Mouse (Mus musculus) megakaryocyte, embryonic 14.5 days (primary cell): Measurements from ENCODE around the gene Pxn. TPM values are rescaled to one million over a fixed set of nuclear protein-coding genes. Genes with fewer than 3 reads are reported as not detected.
"Not testable (repeated sequence)": the region's sequence is repeated elsewhere in the genome, so short reads cannot be mapped to it uniquely, and the experiment has no call there.

Experiments used
- H3K27me3 ChIP-seq: replicated peaks from 2 replicates; pipeline ENCODE3; 2012; ENCODE audit warnings: inconsistent platforms
- H3K36me3 ChIP-seq: replicated peaks from 2 replicates; pipeline ENCODE3; 2012; ENCODE audit warnings: low read length, inconsistent platforms, mixed read lengths
- H3K4me1 ChIP-seq: 2 replicates; pipeline ENCODE4 v1.6.1; 2012; ENCODE audit warnings: inconsistent platforms
- H3K4me3 ChIP-seq: replicated peaks from 2 replicates; pipeline ENCODE3; 2012; ENCODE audit warnings: moderate library complexity, mild to moderate bottlenecking, inconsistent platforms
- H3K9me3 ChIP-seq: 2 replicates; pipeline ENCODE4 v1.6.1; 2012; ENCODE audit warnings: inconsistent platforms
- FLI1 ChIP-seq: IDR thresholded peaks from 2 replicates; pipeline ENCODE4 v1.6.1; 2012; ENCODE audit warnings: low read length, inconsistent platforms, mixed read lengths
- GATA1 ChIP-seq: IDR thresholded peaks from 3 replicates; pipeline ENCODE4 v1.6.1; 2012; ENCODE audit warnings: mixed read lengths, low read length, inconsistent platforms, borderline replicate concordance
- polyA plus RNA-seq: library from polyadenylated mRNA; stranded (reverse); fragments of >175 nt; gene quantifications from 2 replicates; pipeline ENCODE4 v1.2.3, GENCODE M21; 2012; ENCODE audit warnings: low replicate concordance; ENCODE audit not compliant: insufficient read depth

Pxn gene
- polyA plus RNA-seq, 1 experiment: 63.1 TPM

GRCm38 (mm10) chr5:115572679-115573535, 66.4 kb downstream of the Pxn start:
- Histone ChIP-seq H3K4me3 (peak overlapping the region; percentile 51), H3K4me1 (peaks cover 45% of the 10 kb centered on the region), H3K9me3 (no peaks in the 10 kb centered on the region), H3K27me3 (no peaks in the 10 kb centered on the region), H3K36me3 (peaks cover 84% of the 10 kb centered on the region)
- TF ChIP-seq FLI1: no peak
- TF ChIP-seq GATA1: no peak

DNA sequence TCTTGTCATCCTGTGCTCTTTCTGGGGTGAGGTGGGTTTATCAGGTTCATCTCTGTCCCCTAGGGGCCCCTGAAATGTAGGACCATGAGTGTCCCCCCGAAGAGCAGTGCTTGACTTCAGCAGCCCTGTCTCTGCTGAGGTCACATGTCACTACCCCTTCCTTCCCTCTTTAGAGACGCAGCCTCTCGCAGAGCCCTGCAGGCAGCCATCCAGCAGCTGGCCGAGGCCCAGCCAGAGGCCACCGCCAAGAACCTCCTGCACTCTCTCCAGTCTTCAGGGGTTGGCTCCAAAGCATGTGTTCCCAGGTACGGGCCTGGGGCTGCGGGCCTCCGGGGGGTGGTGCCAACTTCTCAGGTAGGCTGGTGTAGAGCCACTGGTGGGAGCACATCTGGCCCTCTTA, 68.5 kb downstream of the Pxn start:
- peaks cover 94% of the 10 kb centered on the region for H3K36me3 ChIP-seq
- peaks cover 39% of the 10 kb centered on the region for H3K4me1 ChIP-seq
- H3K27me3 ChIP-seq: no peaks in the 10 kb centered on the region
- TF ChIP-seq FLI1 (no peak), GATA1 (no peak)
- no peak overlapping the region for H3K4me3 ChIP-seq
- no peaks in the 10 kb centered on the region for H3K9me3 ChIP-seq

DNA sequence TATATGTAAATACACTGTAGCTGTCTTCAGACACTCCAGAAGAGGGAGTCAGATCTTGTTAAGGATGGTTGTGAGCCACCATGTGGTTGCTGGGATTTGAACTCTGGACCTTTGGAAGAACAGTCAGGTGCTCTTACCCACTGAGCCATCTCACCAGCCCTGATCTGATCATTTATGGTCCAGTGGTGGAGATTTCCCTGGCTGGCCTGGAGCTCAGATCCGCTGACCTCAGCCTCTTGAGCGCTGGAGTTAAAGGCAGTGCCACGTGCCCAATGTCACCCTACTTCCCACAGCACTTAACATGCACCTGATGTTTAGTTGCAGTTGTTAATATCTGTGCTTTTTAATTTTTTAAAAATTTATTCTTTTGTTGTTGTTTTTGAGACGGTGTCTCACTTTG, 71.2 kb downstream of the Pxn start:
- not testable (repeated sequence) for H3K27me3 ChIP-seq, H3K9me3 ChIP-seq, H3K4me3 ChIP-seq
- peaks cover 97% of the 10 kb centered on the region for H3K36me3 ChIP-seq
- peaks cover 32% of the 10 kb centered on the region for H3K4me1 ChIP-seq

GRCm38 (mm10) chr5:115578922-115579321, 72.4 kb downstream of the Pxn start:
- TF ChIP-seq GATA1 (no peak), FLI1 (no peak)
- peaks cover 98% of the 10 kb centered on the region for H3K36me3 ChIP-seq

GRCm38 (mm10) chr5:115579363-115579762, 72.9 kb downstream of the Pxn start:
- Histone ChIP-seq H3K4me3 (no peak overlapping the region), H3K4me1 (peaks cover 17% of the 10 kb centered on the region), H3K27me3 (no peaks in the 10 kb centered on the region), H3K9me3 (peaks cover 9% of the 10 kb centered on the region), H3K36me3 (peaks cover 98% of the 10 kb centered on the region)
- no peak for TF ChIP-seq FLI1
- TF ChIP-seq GATA1: no peak

More at GRCm38 (mm10) chr5:115578922-115579321, 72.4 kb downstream of the Pxn start:
- Histone ChIP-seq H3K9me3 (peaks cover 9% of the 10 kb centered on the region), H3K4me1 (peaks cover 21% of the 10 kb centered on the region), H3K27me3 (no peaks in the 10 kb centered on the region), H3K4me3 (no peak overlapping the region)

GRCm38 (mm10) chr5:115580229-115581001, 73.9 kb downstream of the Pxn start:
- Histone ChIP-seq H3K9me3 (peaks cover 9% of the 10 kb centered on the region), H3K4me1 (peaks cover 17% of the 10 kb centered on the region), H3K27me3 (no peaks in the 10 kb centered on the region), H3K36me3 (peaks cover 98% of the 10 kb centered on the region), H3K4me3 (no peak overlapping the region)
- TF ChIP-seq FLI1 (no peak), GATA1 (no peak)

- H3K27me3 ChIP-seq: no peaks in the 10 kb centered on the region
- TF ChIP-seq GATA1: no peak
- no peak for TF ChIP-seq FLI1
- H3K36me3 ChIP-seq: peaks cover 99% of the 10 kb centered on the region
- no peak overlapping the region for H3K4me3 ChIP-seq
- peaks cover 13% of the 10 kb centered on the region for H3K4me1 ChIP-seq
- peaks cover 9% of the 10 kb centered on the region for H3K9me3 ChIP-seq
Measured at GRCm38 (mm10) chr5:115581662-115582061, 75.2 kb downstream of the Pxn start.

DNA sequence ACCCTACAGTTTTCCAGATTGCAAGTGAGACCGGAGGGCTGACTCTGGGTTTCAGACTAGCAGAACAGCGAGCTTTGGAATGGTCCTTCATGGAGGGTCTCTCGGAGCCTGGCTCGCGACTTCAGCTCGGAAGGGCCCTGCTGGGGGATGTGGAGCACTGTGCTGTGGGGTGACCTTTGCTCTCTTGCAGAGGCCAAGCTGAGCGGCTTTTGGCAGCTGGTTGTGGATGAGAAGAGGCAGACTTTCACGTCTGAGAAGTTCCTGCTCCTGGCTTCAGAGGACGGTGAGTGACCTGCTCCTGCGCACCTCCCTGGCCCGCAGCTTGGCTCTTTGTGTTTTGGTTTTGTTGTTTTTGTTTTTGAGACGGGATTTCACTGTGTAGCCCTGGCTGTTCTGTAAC, 79.1 kb downstream of the Pxn start:
- Histone ChIP-seq H3K36me3 (peaks cover 97% of the 10 kb centered on the region), H3K4me3 (no peak overlapping the region), H3K9me3 (peaks cover 9% of the 10 kb centered on the region), H3K27me3 (no peaks in the 10 kb centered on the region), H3K4me1 (peaks cover 13% of the 10 kb centered on the region)
- TF ChIP-seq FLI1: no peak
- TF ChIP-seq GATA1: no peak

DNA sequence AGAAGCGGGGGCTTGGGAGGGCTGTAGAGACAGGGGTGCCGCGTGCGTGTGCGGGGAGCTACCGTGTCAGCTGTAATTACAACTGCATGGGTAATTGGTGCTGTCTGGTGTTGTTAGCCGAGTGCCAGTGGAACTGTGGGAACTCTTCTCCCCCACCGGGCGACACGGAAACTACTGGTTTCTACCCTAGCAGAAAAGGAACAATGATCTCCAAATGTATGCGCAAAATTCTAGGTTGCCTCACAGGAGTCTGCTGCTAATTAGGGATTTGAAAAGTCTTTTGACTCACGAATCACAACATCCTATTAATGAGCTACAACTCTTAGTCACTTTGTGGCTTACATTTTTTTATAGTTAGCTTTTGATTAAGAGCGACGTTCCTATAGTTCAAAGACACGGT, 79.7 kb downstream of the Pxn start:
- Histone ChIP-seq H3K4me1 (peaks cover 16% of the 10 kb centered on the region), H3K9me3 (peaks cover 9% of the 10 kb centered on the region), H3K4me3 (no peak overlapping the region), H3K36me3 (peaks cover 97% of the 10 kb centered on the region), H3K27me3 (no peaks in the 10 kb centered on the region)
- TF ChIP-seq FLI1: no peak
- no peak for TF ChIP-seq GATA1

DNA sequence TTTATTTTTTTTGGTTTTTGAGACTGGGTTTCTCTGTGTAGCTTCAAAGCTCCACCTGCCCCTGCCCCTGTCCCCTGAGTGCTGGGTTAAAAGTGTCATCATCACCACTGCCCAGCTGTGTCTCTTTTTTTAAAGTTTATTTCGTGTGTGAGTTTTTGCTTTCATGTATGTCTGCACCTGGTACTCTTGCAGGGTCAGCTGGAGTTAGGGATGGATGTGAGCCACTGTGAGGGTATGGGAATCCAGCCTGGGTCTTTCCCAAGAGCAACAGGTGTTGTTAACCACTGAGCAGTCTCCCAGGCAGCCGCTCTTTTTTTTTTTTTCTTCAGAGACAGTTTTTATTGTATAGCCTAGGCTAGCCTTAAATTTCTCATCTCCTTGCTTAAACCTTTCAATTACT, 80.3 kb downstream of the Pxn start:
- Histone ChIP-seq H3K4me3 (no peak overlapping the region), H3K9me3 (peaks cover 9% of the 10 kb centered on the region), H3K4me1 (peaks cover 20% of the 10 kb centered on the region), H3K36me3 (peaks cover 97% of the 10 kb centered on the region), H3K27me3 (no peaks in the 10 kb centered on the region)
- TF ChIP-seq FLI1 (no peak), GATA1 (no peak)
